Comparison of ENCODE assay signal across 20 mouse cellular contexts in genomic region chr1:161520223-161520622, GRCm38 (mm10). TPM values are rescaled to one million over a fixed set of nuclear protein-coding genes. Genes with fewer than 3 reads are reported as not detected.
"Had no signal": no experiment of that assay in that cellular context is flagged by ENCODE, and none has a peak within 500 bp of the region (broad histone marks: within the 10 kb centered on the region; RNA-seq: fewer than 3 reads in every experiment).

No protein-coding gene starts in this region.

- H3K27me3 ChIP-seq: limb, embryonic 12.5 days; liver, embryonic 13.5 days; megakaryocyte, embryonic 14.5 days; midbrain, embryonic 15.5 days; neural tube, embryonic 12.5 days had no signal

- H3K4me3 ChIP-seq: limb, embryonic 12.5 days; liver, embryonic 13.5 days; megakaryocyte, embryonic 14.5 days; midbrain, embryonic 15.5 days; neural tube, embryonic 12.5 days had no signal

- H3K36me3 ChIP-seq: limb, embryonic 12.5 days; liver, embryonic 13.5 days; midbrain, embryonic 15.5 days; neural tube, embryonic 12.5 days had no signal

- H3K4me2 ChIP-seq: limb, embryonic 12.5 days; liver, embryonic 13.5 days; midbrain, embryonic 11.5 days; midbrain, embryonic 15.5 days; neural tube, embryonic 12.5 days had no signal

- H3K9ac ChIP-seq: limb, embryonic 12.5 days; liver, embryonic 13.5 days; liver, postnatal 0 days; midbrain, embryonic 15.5 days; neural tube, embryonic 12.5 days had no signal

- H3K9me3 ChIP-seq: limb, embryonic 12.5 days; liver, embryonic 13.5 days; megakaryocyte, embryonic 14.5 days; midbrain, embryonic 15.5 days; neural tube, embryonic 12.5 days had no signal

- H3K4me1 ChIP-seq: limb, embryonic 12.5 days; liver, embryonic 13.5 days; megakaryocyte, embryonic 14.5 days; midbrain, embryonic 15.5 days; neural tube, embryonic 12.5 days had no signal

- DNase-seq: kidney, adult 8-10 months; kidney, postnatal 36 days; layer of hippocampus, adult 9-11 months; layer of hippocampus, postnatal 36 days; liver; liver, embryonic 13.5 days; liver, postnatal 0 days; right cerebral cortex, postnatal 14 days; thymus, adult 18-20 months; thymus, postnatal 14 days had no signal

- ATAC-seq: liver, postnatal 0 days; midbrain, embryonic 15.5 days had no signal

- H3K27ac ChIP-seq: kidney, postnatal 0 days; limb, embryonic 12.5 days; liver, embryonic 13.5 days; midbrain, embryonic 15.5 days; neural tube, embryonic 12.5 days had no signal

RNA-seq across cellular contexts. Expression of gene Tnfsf18, which starts 25.8 kb away (rescaled TPM):
- total RNA-seq: layer of hippocampus, adult 18-20 months; layer of hippocampus, postnatal 36 days; left cerebral cortex, adult 8-10 months; left cerebral cortex, postnatal 25 days; monocyte, adult 5-6 weeks had no signal
- polyA plus RNA-seq: kidney, postnatal 0 days; limb, embryonic 12.5 days; liver, embryonic 13.5 days; liver, postnatal 0 days; midbrain, embryonic 15.5 days had no signal
